Comparison of ENCODE assay signal across 16 mouse cellular contexts in genomic region chr8:50708219-50708911, GRCm38 (mm10).
DNase-seq lines count a peak whose midpoint lies in the region; ATAC-seq and TF ChIP-seq lines count a peak whose summit lies in the region.
"Had no signal": no experiment of that assay in that cellular context is flagged by ENCODE, and none has a peak within 500 bp of the region (broad histone marks: within the 10 kb centered on the region; RNA-seq: fewer than 3 reads in every experiment).

No protein-coding gene starts in this region.

- 15% methylated on average over 6 of the region's 6 CpGs for WGBS in hindbrain, embryonic 16.5 days
- 14% methylated on average over 6 of the region's 6 CpGs for WGBS in midbrain, embryonic 15.5 days
- 67% methylated on average over 6 of the region's 6 CpGs for WGBS in lung, postnatal 0 days

- no peaks in the 10 kb centered on the region for H3K9me3 ChIP-seq in hindbrain, embryonic 16.5 days (ENCODE audit: control insufficient read depth, low read length)
- no peaks in the 10 kb centered on the region for H3K9me3 ChIP-seq in midbrain, embryonic 15.5 days
- H3K9me3 ChIP-seq in lung, postnatal 0 days (ENCODE audit: low read length): no peaks in the 10 kb centered on the region
- H3K9me3 ChIP-seq: embryonic facial prominence, embryonic 13.5 days; limb, embryonic 13.5 days; megakaryocyte, embryonic 14.5 days had no signal

- no peaks in the 10 kb centered on the region for H3K36me3 ChIP-seq in hindbrain, embryonic 16.5 days (ENCODE audit: control insufficient read depth, insufficient read depth, low read length)
- no peaks in the 10 kb centered on the region for H3K36me3 ChIP-seq in midbrain, embryonic 15.5 days (replicated peaks)
- no peaks in the 10 kb centered on the region for H3K36me3 ChIP-seq in lung, postnatal 0 days (ENCODE audit: insufficient read depth, low read length)
- H3K36me3 ChIP-seq: embryonic facial prominence, embryonic 13.5 days; limb, embryonic 13.5 days had no signal

- no peak for TF ChIP-seq CTCF in brain, embryonic 14.5 days (IDR thresholded peaks at IDR 0.05; ENCODE audit: borderline replicate concordance, extremely low read depth, insufficient read depth, insufficient read length)
- no peak for TF ChIP-seq CTCF in lung, postnatal 0 days (IDR thresholded peaks at IDR 0.05)

- H3K4me3 ChIP-seq in hindbrain, embryonic 16.5 days (ENCODE audit: low read length): no peak overlapping the region
- no peak overlapping the region for H3K4me3 ChIP-seq in midbrain, embryonic 15.5 days
- no peak overlapping the region for H3K4me3 ChIP-seq in lung, postnatal 0 days (ENCODE audit: low read depth, low read length)
- H3K4me3 ChIP-seq: embryonic facial prominence, embryonic 13.5 days; heart, adult 2 months; limb, embryonic 13.5 days; megakaryocyte, embryonic 14.5 days had no signal

- no peak for TF ChIP-seq POLR2A in brain, embryonic 14.5 days (IDR thresholded peaks at IDR 0.05; ENCODE audit: borderline replicate concordance, extremely low read depth, insufficient read depth, insufficient read length, poor library complexity, severe bottlenecking)

- H3K9ac ChIP-seq in hindbrain, embryonic 16.5 days (ENCODE audit: low read depth, low read length): no peak overlapping the region
- H3K9ac ChIP-seq in midbrain, embryonic 15.5 days: no peak overlapping the region
- no peak overlapping the region for H3K9ac ChIP-seq in lung, postnatal 0 days (replicated peaks; ENCODE audit: low read depth)
- H3K9ac ChIP-seq: embryonic facial prominence, embryonic 13.5 days; limb, embryonic 13.5 days; lung, embryonic 14.5 days had no signal

- no peak overlapping the region for H3K27ac ChIP-seq in hindbrain, embryonic 16.5 days (ENCODE audit: low read depth, low read length)
- H3K27ac ChIP-seq in midbrain, embryonic 15.5 days: no peak overlapping the region
- no peak overlapping the region for H3K27ac ChIP-seq in lung, postnatal 0 days (ENCODE audit: low read length)
- H3K27ac ChIP-seq: embryonic facial prominence, embryonic 13.5 days; heart, adult 2 months; limb, embryonic 13.5 days had no signal

- ATAC-seq in hindbrain, embryonic 16.5 days: peak; percentile 76
- ATAC-seq in midbrain, embryonic 15.5 days (replicated peaks): peak; percentile 75
- no peak for ATAC-seq in lung, postnatal 0 days
- ATAC-seq: intestine, postnatal 0 days had no signal

- no peak for TF ChIP-seq EP300 in lung, postnatal 0 days (IDR thresholded peaks at IDR 0.05)

- no peaks in the 10 kb centered on the region for H3K27me3 ChIP-seq in hindbrain, embryonic 16.5 days (replicated peaks; ENCODE audit: control insufficient read depth, insufficient read depth, low read length)
- no peaks in the 10 kb centered on the region for H3K27me3 ChIP-seq in midbrain, embryonic 15.5 days (replicated peaks)
- H3K27me3 ChIP-seq in lung, postnatal 0 days (replicated peaks; ENCODE audit: insufficient read depth, low read length): no peaks in the 10 kb centered on the region
- H3K27me3 ChIP-seq: CH12.LX; embryonic facial prominence, embryonic 13.5 days; megakaryocyte, embryonic 14.5 days had no signal

- H3K4me2 ChIP-seq in hindbrain, embryonic 16.5 days (ENCODE audit: low read length): peak overlapping the region; percentile 12
- H3K4me2 ChIP-seq in midbrain, embryonic 15.5 days: no peak overlapping the region
- no peak overlapping the region for H3K4me2 ChIP-seq in lung, postnatal 0 days (replicated peaks; ENCODE audit: low read depth, low read length)
- H3K4me2 ChIP-seq: embryonic facial prominence, embryonic 13.5 days; limb, embryonic 13.5 days; lung, embryonic 14.5 days had no signal

- peak; percentile 68 for DNase-seq in brain, embryonic 14.5 days (ENCODE audit: low read depth)
- DNase-seq in embryo, embryonic 10.5 days (ENCODE audit: low spot score): peak; percentile 40
- no peak for DNase-seq in lung, postnatal 0 days (ENCODE audit: low spot score)
- DNase-seq in left cerebral cortex, adult 11 months (ENCODE audit: low spot score): no peak
- DNase-seq in gastrocnemius, postnatal 4 days (ENCODE audit: low spot score in 2 of 2): no peak
- DNase-seq: cerebellum, adult 8-10 months; heart, adult 2 months; heart, postnatal 10 days; lung, embryonic 14.5 days had no signal

- peaks cover 4% of the 10 kb centered on the region; the same call in 1 of the 2 replicates for H3K4me1 ChIP-seq in hindbrain, embryonic 16.5 days (ENCODE audit: control insufficient read depth, insufficient read depth, low read depth, low read length)
- peaks cover 4% of the 10 kb centered on the region; the same call in 1 of the 2 replicates for H3K4me1 ChIP-seq in midbrain, embryonic 15.5 days
- H3K4me1 ChIP-seq in lung, postnatal 0 days (ENCODE audit: insufficient read depth, low read depth, low read length): no peaks in the 10 kb centered on the region
- H3K4me1 ChIP-seq: embryonic facial prominence, embryonic 13.5 days; limb, embryonic 13.5 days; megakaryocyte, embryonic 14.5 days had no signal

Comparison
In these comparisons a context has a peak if more than half of its experiments do, and no peak if none do; other contexts are left out.
1. DNase-seq: peak in brain, embryonic 14.5 days (single experiment) and embryo, embryonic 10.5 days (single experiment); none in lung, postnatal 0 days (single experiment), left cerebral cortex, adult 11 months (single experiment) and gastrocnemius, postnatal 4 days (0 of 2).